Mouse (Mus musculus): ENCODE results near the gene Epha1. TPM values are rescaled to one million over a fixed set of nuclear protein-coding genes. Genes with fewer than 3 reads are reported as not detected.

The Epha1 gene
- polyA plus RNA-seq, 1 experiment from 2014 or later = 0.96 TPM

DNA sequence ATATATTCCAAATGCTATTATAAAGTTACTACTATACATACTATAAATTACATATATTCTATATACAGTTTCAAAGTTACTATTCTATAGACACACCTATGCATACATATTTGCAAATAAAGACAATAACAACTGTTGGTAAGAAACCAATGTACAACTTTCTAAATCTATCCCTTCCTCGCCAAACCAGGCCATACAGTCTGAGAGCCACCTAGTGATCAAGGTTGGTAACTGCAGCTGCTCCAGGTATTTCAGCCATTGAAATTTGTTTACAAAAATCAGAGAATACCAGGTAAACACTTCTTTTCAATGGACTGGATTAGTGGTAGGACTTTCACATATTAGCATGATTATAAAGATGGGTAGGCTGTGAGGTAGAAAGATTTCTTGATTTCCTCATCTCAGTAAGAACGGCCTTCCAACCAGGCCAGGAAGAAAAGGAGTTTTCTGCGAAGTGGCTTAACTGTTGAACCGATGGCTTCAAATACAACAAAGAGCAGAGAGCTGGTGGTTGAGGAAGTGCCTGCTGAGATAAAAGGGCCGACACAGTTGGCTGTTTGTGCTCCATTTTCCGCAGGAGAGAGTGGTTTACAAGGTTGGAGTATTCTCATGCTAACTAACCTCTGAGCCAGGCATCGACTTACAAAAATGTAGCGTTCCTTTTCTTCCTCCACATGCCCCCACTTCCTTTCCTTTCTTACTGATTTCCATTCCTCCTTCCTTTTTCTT lies 7.5 kb upstream of the Epha1 start:
- ATAC-seq (ENCODE audit: insufficient number of reproducible peaks, insufficient read depth, low FRiP score, low read depth) = no peak
- no peaks in the 10 kb centered on the region for H3K36me3 ChIP-seq (ENCODE audit: control insufficient read depth, insufficient read depth, low read length)
- H3K4me3 ChIP-seq (ENCODE audit: control insufficient read depth in 1 of 2, insufficient read depth in 1 of 2, low read depth in 1 of 2, low read length in 2 of 2) = no peak overlapping the region
- H3K27me3 ChIP-seq (ENCODE audit: control insufficient read depth, insufficient read depth, low read length) = no peaks in the 10 kb centered on the region
- 0 out of 2 replicates have a peak overlapping the region, but pooled peaks have one; percentile 16 for H3K9ac ChIP-seq (ENCODE audit: low read length)
- peak overlapping the region in 1 of 2 experiments; percentile 82; a peak in 1 of 4 replicates for H3K27ac ChIP-seq (replicated peaks in 1 of 2; ENCODE audit: control insufficient read depth in 1 of 2, insufficient read depth in 1 of 2, low read depth in 2 of 2, low read length in 2 of 2)
- H3K9me3 ChIP-seq (ENCODE audit: control insufficient read depth, low read length) = no peaks in the 10 kb centered on the region
- no peak overlapping the region for H3K4me2 ChIP-seq (ENCODE audit: low read length)
- H3K4me1 ChIP-seq (ENCODE audit: control insufficient read depth in 2 of 2, insufficient read depth in 2 of 2, low read length in 2 of 2) = peaks cover 6 to 31% of the 10 kb centered on the region in 2 experiments
- WGBS = 20% methylated on average over 8 of the region's 8 CpGs

DNA sequence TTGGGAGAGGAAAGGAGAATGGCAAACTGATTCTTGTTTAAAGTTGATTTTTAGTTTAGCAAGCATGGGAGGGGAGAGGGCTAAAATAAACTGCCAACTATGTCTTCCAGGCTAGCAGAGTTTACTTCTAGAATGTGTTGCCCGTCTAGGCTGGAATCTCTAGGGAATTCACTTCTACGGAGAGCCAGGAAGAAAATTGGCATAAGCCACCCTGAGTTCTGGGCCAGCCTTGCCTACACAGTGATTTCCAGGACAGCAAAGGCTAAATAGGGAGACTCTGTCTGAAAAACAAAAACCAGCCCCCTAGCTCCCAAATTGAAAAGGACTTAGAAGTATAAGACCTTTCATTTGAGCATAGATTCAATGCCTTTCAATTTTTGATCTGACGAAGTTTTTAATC lies 6.5 kb upstream of the Epha1 start:
- no peaks in the 10 kb centered on the region for H3K9me3 ChIP-seq (ENCODE audit: control insufficient read depth, low read length)
- H3K36me3 ChIP-seq (ENCODE audit: control insufficient read depth, insufficient read depth, low read length) = no peaks in the 10 kb centered on the region
- H3K4me1 ChIP-seq (ENCODE audit: control insufficient read depth in 2 of 2, insufficient read depth in 2 of 2, low read length in 2 of 2) = peaks cover 12 to 41% of the 10 kb centered on the region in 2 experiments
- no peak overlapping the region for H3K27ac ChIP-seq (replicated peaks in 1 of 2; ENCODE audit: control insufficient read depth in 1 of 2, insufficient read depth in 1 of 2, low read depth in 2 of 2, low read length in 2 of 2)
- no peak overlapping the region for H3K4me2 ChIP-seq (ENCODE audit: low read length)
- no peaks in the 10 kb centered on the region for H3K27me3 ChIP-seq (ENCODE audit: control insufficient read depth, insufficient read depth, low read length)
- no peak overlapping the region for H3K9ac ChIP-seq (ENCODE audit: low read length)
- 46% methylated on average over 3 of the region's 3 CpGs for WGBS
- no peak overlapping the region for H3K4me3 ChIP-seq (ENCODE audit: control insufficient read depth in 1 of 2, insufficient read depth in 1 of 2, low read depth in 1 of 2, low read length in 2 of 2)
- no peak for ATAC-seq (ENCODE audit: insufficient number of reproducible peaks, insufficient read depth, low FRiP score, low read depth)

DNA sequence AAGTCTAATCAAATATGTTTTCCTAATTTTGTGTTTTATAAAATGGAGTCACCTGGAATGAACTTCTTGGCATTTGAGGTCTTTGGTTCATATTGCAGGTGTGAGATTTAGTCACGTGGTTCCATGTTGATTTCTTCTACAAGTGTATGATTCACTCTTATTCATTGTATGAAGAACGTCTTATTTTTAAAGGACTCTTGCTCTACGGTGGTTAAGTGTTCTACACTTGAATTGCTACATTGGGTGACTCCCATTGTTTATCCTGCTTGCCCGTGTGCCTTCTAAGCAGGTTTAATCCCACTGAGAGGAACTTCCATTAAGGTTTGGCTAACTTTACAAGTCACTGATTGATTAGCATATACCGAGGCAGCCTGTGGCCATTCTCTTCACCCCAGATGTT lies 4.2 kb upstream of the Epha1 start:
- H3K4me3 ChIP-seq (ENCODE audit: control insufficient read depth in 1 of 2, insufficient read depth in 1 of 2, low read depth in 1 of 2, low read length in 2 of 2) = no peak overlapping the region
- ATAC-seq (ENCODE audit: insufficient number of reproducible peaks, insufficient read depth, low FRiP score, low read depth) = no peak
- no peaks in the 10 kb centered on the region for H3K9me3 ChIP-seq (ENCODE audit: control insufficient read depth, low read length)
- H3K27ac ChIP-seq (replicated peaks in 1 of 2; ENCODE audit: control insufficient read depth in 1 of 2, insufficient read depth in 1 of 2, low read depth in 2 of 2, low read length in 2 of 2) = no peak overlapping the region
- 77% methylated on average over 5 of the region's 5 CpGs for WGBS
- peaks cover 18 to 47% of the 10 kb centered on the region in 2 experiments for H3K4me1 ChIP-seq (ENCODE audit: control insufficient read depth in 2 of 2, insufficient read depth in 2 of 2, low read length in 2 of 2)
- no peak overlapping the region for H3K9ac ChIP-seq (ENCODE audit: low read length)
- H3K4me2 ChIP-seq (ENCODE audit: low read length) = no peak overlapping the region
- H3K36me3 ChIP-seq (ENCODE audit: control insufficient read depth, insufficient read depth, low read length) = no peaks in the 10 kb centered on the region
- H3K27me3 ChIP-seq (ENCODE audit: control insufficient read depth, insufficient read depth, low read length) = no peaks in the 10 kb centered on the region

DNA sequence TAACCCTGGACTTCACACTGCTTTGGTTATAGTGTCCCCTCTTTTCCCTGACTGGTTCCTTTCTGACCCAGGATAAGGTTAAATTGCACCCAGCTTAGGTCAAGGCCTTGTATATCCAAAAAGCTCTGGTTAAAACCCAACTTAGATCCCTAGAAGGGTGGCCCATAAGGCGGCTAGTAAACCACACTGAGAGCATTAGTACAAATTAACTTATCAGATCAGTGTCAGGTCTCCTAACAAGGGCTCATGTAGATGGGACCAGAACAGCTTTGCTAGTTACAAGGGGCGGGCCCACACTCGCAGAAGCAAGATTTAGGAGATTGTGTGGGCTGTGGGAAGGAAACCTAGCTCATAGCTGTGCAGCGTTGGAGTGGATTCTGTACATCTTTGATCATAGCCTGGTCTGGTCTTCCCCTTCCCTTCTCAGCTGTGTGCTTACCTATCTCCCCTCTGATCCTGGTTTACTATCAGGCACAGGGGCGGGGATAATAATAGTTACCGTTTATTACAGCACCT lies 3.5 kb upstream of the Epha1 start:
- Histone ChIP-seq H3K9ac (ENCODE audit: low read length) (peak overlapping the region; percentile 12; the same call in 1 of the 2 replicates), H3K4me3 (ENCODE audit: control insufficient read depth in 1 of 2, insufficient read depth in 1 of 2, low read depth in 1 of 2, low read length in 2 of 2) (no peak overlapping the region), H3K9me3 (ENCODE audit: control insufficient read depth, low read length) (no peaks in the 10 kb centered on the region), H3K27ac (replicated peaks in 1 of 2; ENCODE audit: control insufficient read depth in 1 of 2, insufficient read depth in 1 of 2, low read depth in 2 of 2, low read length in 2 of 2) (peak overlapping the region in 1 of 2 experiments; percentile 71; a peak in 2 of 4 replicates), H3K36me3 (ENCODE audit: control insufficient read depth, insufficient read depth, low read length) (no peaks in the 10 kb centered on the region), H3K4me1 (ENCODE audit: control insufficient read depth in 2 of 2, insufficient read depth in 2 of 2, low read length in 2 of 2) (peaks cover 19 to 43% of the 10 kb centered on the region in 2 experiments), H3K4me2 (ENCODE audit: low read length) (no peak overlapping the region), H3K27me3 (ENCODE audit: control insufficient read depth, insufficient read depth, low read length) (no peaks in the 10 kb centered on the region)
- WGBS = 61% methylated on average over 6 of the region's 6 CpGs
- no peak for ATAC-seq (ENCODE audit: insufficient number of reproducible peaks, insufficient read depth, low FRiP score, low read depth)

DNA sequence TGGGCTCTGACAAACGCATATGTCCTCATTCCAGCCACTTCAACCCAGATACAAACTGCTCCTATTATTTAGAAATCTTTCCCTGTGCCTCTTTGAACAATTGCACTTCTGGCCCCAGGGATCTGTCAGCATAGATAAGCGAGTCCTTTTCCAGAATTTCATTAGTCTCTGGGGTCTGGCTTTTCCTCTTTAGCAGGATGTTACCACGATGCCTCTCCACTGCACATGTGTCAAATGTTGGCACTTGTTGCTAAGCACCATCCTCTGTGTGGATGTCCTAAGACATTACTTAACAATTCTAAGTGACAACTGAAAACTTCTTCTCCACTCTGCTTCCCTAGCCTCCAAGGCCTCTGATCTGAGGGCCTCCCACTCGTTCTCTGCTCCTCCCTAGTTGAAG lies 2.9 kb upstream of the Epha1 start:
- Histone ChIP-seq H3K4me2 (ENCODE audit: low read length) (0 out of 2 replicates have a peak overlapping the region, but pooled peaks have one; percentile 8), H3K27me3 (ENCODE audit: control insufficient read depth, insufficient read depth, low read length) (no peaks in the 10 kb centered on the region), H3K4me3 (ENCODE audit: control insufficient read depth in 1 of 2, insufficient read depth in 1 of 2, low read depth in 1 of 2, low read length in 2 of 2) (no peak overlapping the region), H3K9me3 (ENCODE audit: control insufficient read depth, low read length) (no peaks in the 10 kb centered on the region), H3K4me1 (ENCODE audit: control insufficient read depth in 2 of 2, insufficient read depth in 2 of 2, low read length in 2 of 2) (peaks cover 22 to 38% of the 10 kb centered on the region in 2 experiments), H3K27ac (replicated peaks in 1 of 2; ENCODE audit: control insufficient read depth in 1 of 2, insufficient read depth in 1 of 2, low read depth in 2 of 2, low read length in 2 of 2) (peak overlapping the region in 1 of 2 experiments; percentile 71; a peak in 3 of 4 replicates), H3K9ac (ENCODE audit: low read length) (peak overlapping the region; percentile 12; the same call in 1 of the 2 replicates), H3K36me3 (ENCODE audit: control insufficient read depth, insufficient read depth, low read length) (no peaks in the 10 kb centered on the region)
- no peak for ATAC-seq (ENCODE audit: insufficient number of reproducible peaks, insufficient read depth, low FRiP score, low read depth)
- 21% methylated on average over 4 of the region's 4 CpGs for WGBS

DNA sequence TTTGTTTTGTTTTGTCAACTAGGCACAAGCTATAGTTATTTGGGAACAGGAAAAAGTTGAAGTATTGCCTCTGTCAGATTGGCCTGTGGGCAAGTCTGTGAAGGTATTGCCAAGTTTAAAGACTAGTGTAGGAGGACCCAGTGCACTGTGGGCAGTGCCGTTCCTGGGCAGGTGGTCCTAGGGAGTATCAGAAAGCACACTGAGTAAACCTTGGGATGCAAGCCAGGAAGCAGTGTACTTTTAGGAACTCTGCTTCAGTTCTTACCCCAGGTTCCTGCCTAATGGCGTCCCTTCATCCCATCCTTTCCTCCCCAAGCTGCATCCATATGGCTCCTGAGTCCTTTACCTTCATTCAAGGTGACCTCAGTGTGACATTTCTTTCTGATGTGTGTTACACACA lies 2.1 kb upstream of the Epha1 start:
- ATAC-seq (ENCODE audit: insufficient number of reproducible peaks, insufficient read depth, low FRiP score, low read depth) = no peak
- Histone ChIP-seq H3K4me1 (ENCODE audit: control insufficient read depth in 2 of 2, insufficient read depth in 2 of 2, low read length in 2 of 2) (peaks cover 28 to 46% of the 10 kb centered on the region in 2 experiments), H3K27ac (replicated peaks in 1 of 2; ENCODE audit: control insufficient read depth in 1 of 2, insufficient read depth in 1 of 2, low read depth in 2 of 2, low read length in 2 of 2) (peak overlapping the region; percentile 70 to 71), H3K36me3 (ENCODE audit: control insufficient read depth, insufficient read depth, low read length) (no peaks in the 10 kb centered on the region), H3K4me3 (ENCODE audit: control insufficient read depth in 1 of 2, insufficient read depth in 1 of 2, low read depth in 1 of 2, low read length in 2 of 2) (no peak overlapping the region), H3K9ac (ENCODE audit: low read length) (peak overlapping the region; percentile 16; the same call in 1 of the 2 replicates), H3K27me3 (ENCODE audit: control insufficient read depth, insufficient read depth, low read length) (no peaks in the 10 kb centered on the region), H3K9me3 (ENCODE audit: control insufficient read depth, low read length) (no peaks in the 10 kb centered on the region), H3K4me2 (ENCODE audit: low read length) (0 out of 2 replicates have a peak overlapping the region, but pooled peaks have one; percentile 10)
- WGBS = 61% methylated on average over 2 of the region's 2 CpGs

DNA sequence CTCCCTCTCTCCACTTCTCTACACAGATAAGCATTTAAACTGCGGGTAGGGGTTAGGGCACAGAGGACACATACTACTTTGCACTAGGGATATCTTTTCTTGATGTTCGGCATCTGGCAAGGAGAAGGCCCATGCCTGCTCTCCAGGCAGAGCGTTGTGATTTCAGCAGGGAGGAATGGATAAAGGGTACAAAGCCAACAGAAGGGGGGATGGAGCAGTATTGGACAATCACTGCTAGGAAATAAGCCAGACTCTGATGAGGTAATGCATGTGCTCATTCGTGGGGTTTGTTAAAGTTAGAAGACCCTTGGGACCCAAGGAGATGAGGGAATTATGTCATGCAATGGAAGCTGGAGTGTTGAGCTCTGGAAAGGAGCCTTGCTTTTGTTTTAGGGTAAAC lies 1.6 kb upstream of the Epha1 start:
- 16% methylated on average over 4 of the region's 4 CpGs for WGBS
- Histone ChIP-seq H3K9me3 (ENCODE audit: control insufficient read depth, low read length) (no peaks in the 10 kb centered on the region), H3K4me2 (ENCODE audit: low read length) (no peak overlapping the region), H3K36me3 (ENCODE audit: control insufficient read depth, insufficient read depth, low read length) (no peaks in the 10 kb centered on the region), H3K9ac (ENCODE audit: low read length) (no peak overlapping the region), H3K4me1 (ENCODE audit: control insufficient read depth in 2 of 2, insufficient read depth in 2 of 2, low read length in 2 of 2) (peaks cover 28 to 50% of the 10 kb centered on the region in 2 experiments), H3K27me3 (ENCODE audit: control insufficient read depth, insufficient read depth, low read length) (no peaks in the 10 kb centered on the region), H3K27ac (replicated peaks in 1 of 2; ENCODE audit: control insufficient read depth in 1 of 2, insufficient read depth in 1 of 2, low read depth in 2 of 2, low read length in 2 of 2) (peak overlapping the region; percentile 70 to 71), H3K4me3 (ENCODE audit: control insufficient read depth in 1 of 2, insufficient read depth in 1 of 2, low read depth in 1 of 2, low read length in 2 of 2) (no peak overlapping the region)
- 0 out of 2 replicates have a peak, but pooled peaks have one; percentile 25 for ATAC-seq (ENCODE audit: insufficient number of reproducible peaks, insufficient read depth, low FRiP score, low read depth)

Measured in heart, embryonic 14.5 days (tissue).